Mouse (Mus musculus): Measurements from ENCODE around the gene Vmn2r80.
"Not testable (repeated sequence)": the region's sequence is repeated elsewhere in the genome, so short reads cannot be mapped to it uniquely, and the experiment has no call there.

The Vmn2r80 gene

GRCm38 (mm10) chr10:79148469-79148868, at the start of gene Vmn2r80:
Vmn2r80 (plus strand) TSS chr10:79148769.
- not testable (repeated sequence) for DNase-seq

- DNase-seq, result peak; percentile 4
Measured at GRCm38 (mm10) chr10:79106325-79107282, 42.0 kb upstream of the Vmn2r80 start.

- no peak for DNase-seq
Measured at GRCm38 (mm10) chr10:79107531-79107930, 41.0 kb upstream of the Vmn2r80 start.

- DNase-seq, result no peak
Measured at GRCm38 (mm10) chr10:79109156-79109555, 39.4 kb upstream of the Vmn2r80 start.

DNA sequence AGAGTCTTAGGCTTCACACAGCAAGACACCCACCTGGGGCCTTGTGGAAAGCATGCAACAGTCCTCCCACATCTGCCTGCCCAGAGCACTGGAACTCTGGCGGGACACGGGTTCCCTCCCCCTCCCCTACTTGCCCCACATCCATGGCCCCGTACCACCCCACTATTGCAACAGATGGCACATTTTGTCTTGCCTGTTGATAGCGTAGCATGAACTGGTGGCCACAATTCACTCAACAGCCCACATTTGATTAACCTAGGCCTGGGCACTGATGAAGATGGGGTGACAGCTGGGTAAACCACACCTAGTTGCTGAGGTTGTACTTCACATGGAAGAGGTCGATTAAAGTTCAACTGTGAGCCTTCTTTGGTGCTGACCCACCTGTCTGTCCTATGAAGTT, 38.1 kb upstream of the Vmn2r80 start:
- DNase-seq, result no peak

DNA sequence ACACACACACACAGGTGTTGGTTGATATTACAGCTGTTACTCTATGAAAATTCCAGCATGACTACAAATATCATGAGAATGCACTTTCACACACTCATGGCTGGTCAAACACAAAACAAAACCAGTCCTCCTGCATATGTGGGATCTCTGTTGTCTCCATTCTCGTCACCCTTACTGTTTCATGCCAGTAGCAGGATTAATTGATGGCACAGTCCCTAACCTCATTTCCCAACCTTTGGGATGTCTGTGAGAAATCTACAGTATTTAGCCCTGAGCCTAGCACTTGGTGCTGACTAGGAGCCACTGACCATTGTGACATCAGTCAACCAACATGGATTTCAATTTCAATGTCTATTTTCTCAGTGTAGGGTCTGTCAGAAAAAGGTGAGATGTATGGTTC, 33.5 kb upstream of the Vmn2r80 start:
- DNase-seq, result no peak

DNA sequence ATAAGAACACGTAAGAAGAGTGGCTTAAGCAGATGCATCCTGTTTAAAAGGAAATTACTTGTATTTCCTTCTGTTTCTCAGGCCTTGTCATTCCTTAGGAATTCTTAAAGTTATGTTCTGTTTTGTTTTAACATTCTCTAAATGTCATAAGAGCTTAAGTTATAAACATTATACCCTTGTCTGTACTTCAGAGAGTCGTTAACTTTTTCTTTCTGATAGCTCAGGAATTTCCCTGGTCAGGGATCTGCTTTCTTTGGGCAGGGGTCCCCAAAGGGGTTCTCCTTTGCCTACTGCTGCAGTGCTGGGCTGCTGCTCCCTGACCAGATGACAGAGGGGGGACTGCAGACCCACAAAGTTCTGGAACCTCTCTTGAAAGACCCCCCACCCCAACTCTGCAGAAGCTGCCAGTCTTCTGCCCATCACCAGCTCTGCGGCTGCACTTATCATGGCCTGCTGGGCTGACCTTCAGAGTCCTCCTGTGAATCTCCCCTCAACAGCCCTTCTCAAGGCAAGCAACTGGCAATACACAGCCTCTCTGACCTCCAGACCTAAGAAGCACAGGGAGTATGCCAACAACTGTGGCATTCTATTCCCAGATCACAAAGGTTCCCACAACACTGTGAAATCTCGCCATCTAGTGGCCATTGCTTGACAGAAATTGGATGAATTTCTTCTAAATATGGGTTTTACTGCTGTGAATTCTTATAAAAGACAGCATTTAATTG, 32.3 kb upstream of the Vmn2r80 start:
- DNase-seq, result peak; percentile 73

DNA sequence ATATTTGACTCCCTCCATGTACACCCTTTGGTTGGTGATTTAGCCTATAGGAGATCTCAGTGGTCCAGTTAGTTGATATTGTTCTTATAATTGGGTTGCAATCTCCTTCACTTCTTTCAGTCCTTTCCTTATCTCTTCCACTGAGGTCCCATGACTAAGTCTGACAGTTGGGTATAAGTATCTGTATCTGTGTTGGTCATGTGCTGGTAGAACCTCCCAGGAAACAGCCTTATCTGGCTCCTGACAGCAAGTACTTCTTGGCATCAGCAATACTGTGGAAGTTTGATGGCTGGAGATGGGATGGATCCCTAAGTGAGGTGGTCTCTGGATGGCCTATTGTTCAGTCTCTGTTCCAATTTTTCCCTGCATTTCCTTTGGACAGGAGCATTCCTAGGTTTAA, 3.0 kb downstream of the Vmn2r80 start:
- no peak for DNase-seq

DNA sequence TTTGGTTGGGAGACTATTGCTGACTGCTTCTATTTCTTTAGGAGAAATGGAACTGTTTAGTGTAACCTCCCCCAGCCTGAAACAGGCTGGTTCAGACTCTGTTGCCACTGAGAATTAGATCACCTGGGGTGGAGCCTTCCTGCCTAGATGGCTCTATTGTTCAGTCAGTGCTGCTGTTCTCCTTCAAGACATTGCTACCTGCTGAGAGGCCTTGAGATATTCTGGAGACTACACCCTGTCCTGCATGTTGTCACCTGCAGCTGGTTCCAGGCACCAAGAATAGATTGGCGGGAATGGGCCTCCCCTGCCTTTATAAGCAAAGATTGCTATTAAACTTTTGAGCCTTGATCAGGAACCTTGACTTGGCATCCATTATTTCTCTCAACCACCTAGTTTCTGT, 51.4 kb downstream of the Vmn2r80 start:
- DNase-seq, result not testable (repeated sequence)

DNA sequence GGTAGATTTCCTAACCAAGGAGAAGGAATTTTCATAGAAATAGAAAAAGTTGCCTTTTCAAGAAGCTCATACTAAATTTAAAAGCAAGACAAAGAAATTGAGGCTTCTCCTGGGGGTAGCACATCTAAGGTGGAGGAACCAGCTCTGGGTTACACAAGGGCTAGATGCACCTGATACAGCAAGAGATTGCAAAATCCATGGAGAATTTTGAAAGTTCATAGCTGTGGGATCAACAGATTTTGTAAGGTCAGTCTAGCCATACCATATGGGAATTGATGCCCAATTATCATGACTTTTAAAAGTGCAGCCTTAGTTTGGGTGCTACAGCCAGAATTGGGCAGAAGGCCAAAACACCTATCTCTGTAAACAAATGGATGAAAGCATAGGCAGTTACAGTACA, 71.9 kb downstream of the Vmn2r80 start:
- DNase-seq, result no peak

DNA sequence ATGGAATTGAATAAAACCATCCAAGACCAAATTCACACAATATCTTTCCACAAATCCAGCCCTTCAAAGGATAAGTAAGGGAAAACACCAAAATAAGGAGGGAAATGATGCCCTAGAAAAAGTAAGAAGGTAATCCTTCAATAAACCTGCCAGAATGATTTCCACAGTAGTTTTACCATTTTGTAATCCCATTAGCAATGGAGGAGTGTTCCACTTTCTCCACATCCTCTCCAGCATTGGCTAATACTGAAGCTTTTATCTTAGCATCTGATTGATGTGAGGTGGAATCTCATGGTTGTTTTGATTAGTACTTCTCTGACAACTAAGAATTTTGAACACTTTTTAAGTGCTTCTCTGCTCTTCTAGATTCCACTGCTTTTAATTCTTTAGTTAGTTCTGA, 73.0 kb downstream of the Vmn2r80 start:
- no peak for DNase-seq

DNA sequence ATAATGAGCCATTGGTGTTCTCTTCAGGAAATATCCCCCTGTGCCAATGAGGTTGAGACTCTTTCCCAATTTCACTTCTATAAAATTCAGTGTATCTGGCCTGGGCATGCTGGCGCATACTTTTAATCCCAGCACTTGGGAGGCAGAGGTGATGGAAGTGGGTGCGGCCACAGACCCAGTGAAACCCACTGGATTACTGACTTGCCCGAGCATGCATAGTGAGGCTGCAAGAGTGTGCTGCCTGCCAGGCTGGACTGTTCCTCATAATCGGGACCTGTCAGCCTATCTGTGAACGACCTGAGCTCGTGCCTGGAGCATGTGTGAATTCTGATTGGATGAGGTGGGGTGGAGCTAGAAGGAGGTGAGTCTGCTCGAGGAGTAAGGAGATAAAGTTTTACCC, 73.6 kb downstream of the Vmn2r80 start:
- no peak for DNase-seq

Measured in lung, postnatal 14 days (tissue).